Mouse (Mus musculus) forebrain, embryonic 10.5 days (tissue): Measurements from ENCODE around the gene 2510002D24Rik. TPM values are rescaled to one million over a fixed set of nuclear protein-coding genes. Genes with fewer than 3 reads are reported as not detected.
A peak's percentile ranks its signal among the peaks of the same experiment; 100 is the strongest.
"Not testable (repeated sequence)": the region's sequence is repeated elsewhere in the genome, so short reads cannot be mapped to it uniquely, and the experiment has no call there.

Experiments used
- DNase-seq: peaks from one replicate; pipeline ENCODE4 v3.0.0-alpha.2; 2017; ENCODE audit warnings: low spot score; ENCODE audit errors: extremely low spot score
- H3K27ac ChIP-seq: fragments of 300-500 bp; sonication (generic); 2 replicates; pipeline ENCODE4 v1.5.1; 2016; ENCODE audit warnings: mild to moderate bottlenecking
- H3K27me3 ChIP-seq: fragments of 300-500 bp; sonication (generic); 2 replicates; pipeline ENCODE4 v1.6.1; 2016; ENCODE audit warnings: mild to moderate bottlenecking; ENCODE audit not compliant: poor library complexity, severe bottlenecking
- H3K36me3 ChIP-seq: fragments of 300-500 bp; sonication (generic); replicated peaks from 2 replicates; pipeline ENCODE4 v1.6.1; 2016; ENCODE audit warnings: mild to moderate bottlenecking, moderate library complexity
- H3K4me1 ChIP-seq: fragments of 300-500 bp; sonication (generic); 2 replicates; pipeline ENCODE4 v1.6.1; 2016
- H3K4me3 ChIP-seq: fragments of 300-500 bp; sonication (generic); 2 replicates; pipeline ENCODE4 v1.5.1; 2016; ENCODE audit warnings: mild to moderate bottlenecking, moderate library complexity
- H3K9me3 ChIP-seq: fragments of 300-500 bp; sonication (generic); 2 replicates; pipeline ENCODE4 v1.6.1; 2016; ENCODE audit warnings: mild to moderate bottlenecking, moderate library complexity
- WGBS: fragments of 180-500 bp; shearing (Covaris S2); methylation state at CpG from one replicate; pipeline ENCODE4 v1.1.7; 2016; 5-methylcytosine and 5-hydroxymethylcytosine counted together
- polyA plus RNA-seq: library from polyadenylated mRNA; unstranded; fragments of >200 nt; fragmentation: Nextera tagmentation; extraction: Ambion mirVana; gene quantifications from 2 replicates; pipeline ENCODE4 v1.2.1, GENCODE M21; 2016

Gene 2510002D24Rik
- polyA plus RNA-seq, 1 experiment from 2014 or later: 31.3 TPM

- H3K27ac ChIP-seq: peak overlapping the region; percentile 90
- 3% methylated on average over 31 of the region's 31 CpGs for WGBS
- no peaks in the 10 kb centered on the region for H3K27me3 ChIP-seq
- DNase-seq: no peak
- H3K9me3 ChIP-seq: no peaks in the 10 kb centered on the region
- H3K4me3 ChIP-seq: peak overlapping the region; percentile 86
- H3K4me1 ChIP-seq: peaks cover 28% of the 10 kb centered on the region
- H3K36me3 ChIP-seq: peaks cover 59% of the 10 kb centered on the region
Observed at GRCm38 (mm10) chr16:18812385-18812910, 23.9 kb upstream of the 2510002D24Rik start.

- Histone ChIP-seq H3K36me3 (peaks cover 100% of the 10 kb centered on the region), H3K4me1 (no peaks in the 10 kb centered on the region), H3K9me3 (no peaks in the 10 kb centered on the region), H3K27me3 (no peaks in the 10 kb centered on the region), H3K27ac (no peak overlapping the region), H3K4me3 (no peak overlapping the region)
- DNase-seq: no peak
- WGBS: 81% methylated on average over 1 of the region's 1 CpGs
Observed at GRCm38 (mm10) chr16:18822356-18822755, 14.0 kb upstream of the 2510002D24Rik start.

GRCm38 (mm10) chr16:18822925-18823324 lies 13.5 kb upstream of the 2510002D24Rik start:
- Histone ChIP-seq H3K9me3 (no peaks in the 10 kb centered on the region), H3K4me3 (no peak overlapping the region), H3K4me1 (no peaks in the 10 kb centered on the region), H3K36me3 (peaks cover 100% of the 10 kb centered on the region), H3K27me3 (no peaks in the 10 kb centered on the region), H3K27ac (no peak overlapping the region)
- DNase-seq: no peak
- WGBS: 83% methylated on average over 4 of the region's 4 CpGs

- 95% methylated on average over 3 of the region's 3 CpGs for WGBS
Observed at GRCm38 (mm10) chr16:18828630-18829029, 7.7 kb upstream of the 2510002D24Rik start.

GRCm38 (mm10) chr16:18829102-18829501 lies 7.3 kb upstream of the 2510002D24Rik start:
- Histone ChIP-seq H3K27ac (no peak overlapping the region), H3K4me3 (no peak overlapping the region), H3K4me1 (no peaks in the 10 kb centered on the region), H3K36me3 (peaks cover 100% of the 10 kb centered on the region), H3K9me3 (no peaks in the 10 kb centered on the region), H3K27me3 (no peaks in the 10 kb centered on the region)
- no peak for DNase-seq
- 96% methylated on average over 6 of the region's 6 CpGs for WGBS

More at GRCm38 (mm10) chr16:18828630-18829029, 7.7 kb upstream of the 2510002D24Rik start:
- Histone ChIP-seq H3K4me3 (no peak overlapping the region), H3K27me3 (no peaks in the 10 kb centered on the region), H3K4me1 (no peaks in the 10 kb centered on the region), H3K9me3 (no peaks in the 10 kb centered on the region), H3K36me3 (peaks cover 100% of the 10 kb centered on the region), H3K27ac (no peak overlapping the region)
- DNase-seq: no peak

GRCm38 (mm10) chr16:18833486-18833885 lies 2.9 kb upstream of the 2510002D24Rik start:
- Histone ChIP-seq H3K27ac (no peak overlapping the region), H3K36me3 (peaks cover 78% of the 10 kb centered on the region), H3K9me3 (no peaks in the 10 kb centered on the region), H3K27me3 (no peaks in the 10 kb centered on the region), H3K4me3 (no peak overlapping the region), H3K4me1 (peaks cover 12% of the 10 kb centered on the region)
- 79% methylated on average over 2 of the region's 2 CpGs for WGBS
- no peak for DNase-seq

- WGBS: 25% methylated on average over 3 of the region's 3 CpGs
Observed at GRCm38 (mm10) chr16:18836073-18836467, 308 bp upstream of the 2510002D24Rik start.

GRCm38 (mm10) chr16:18838346-18838745 lies 2.0 kb downstream of the 2510002D24Rik start:
- Histone ChIP-seq H3K9me3 (no peaks in the 10 kb centered on the region), H3K27ac (no peak overlapping the region), H3K4me1 (peaks cover 12% of the 10 kb centered on the region), H3K4me3 (no peak overlapping the region), H3K36me3 (peaks cover 41% of the 10 kb centered on the region), H3K27me3 (no peaks in the 10 kb centered on the region)
- DNase-seq: no peak
- WGBS: 96% methylated on average over 4 of the region's 4 CpGs

More at GRCm38 (mm10) chr16:18836073-18836467, 308 bp upstream of the 2510002D24Rik start:
- no peaks in the 10 kb centered on the region for H3K9me3 ChIP-seq
- H3K36me3 ChIP-seq: peaks cover 63% of the 10 kb centered on the region
- H3K4me3 ChIP-seq: peak overlapping the region; percentile 88
- H3K27ac ChIP-seq: no peak overlapping the region
- no peak for DNase-seq
- peaks cover 12% of the 10 kb centered on the region for H3K4me1 ChIP-seq
- H3K27me3 ChIP-seq: no peaks in the 10 kb centered on the region

- no peak overlapping the region for H3K4me3 ChIP-seq
- H3K27me3 ChIP-seq: no peaks in the 10 kb centered on the region
- no peak overlapping the region for H3K27ac ChIP-seq
- no peaks in the 10 kb centered on the region for H3K4me1 ChIP-seq
- peaks cover 8% of the 10 kb centered on the region; the same call in 1 of the 2 replicates for H3K9me3 ChIP-seq
- DNase-seq: no peak
- 90% methylated on average over 15 of the region's 15 CpGs for WGBS
- H3K36me3 ChIP-seq: no peaks in the 10 kb centered on the region
Observed at GRCm38 (mm10) chr16:18846301-18846820, 10.0 kb downstream of the 2510002D24Rik start.

GRCm38 (mm10) chr16:18849521-18850190 lies 13.3 kb downstream of the 2510002D24Rik start:
- WGBS: 90% methylated on average over 17 of the region's 17 CpGs
- H3K4me1 ChIP-seq, H3K4me3 ChIP-seq, H3K27ac ChIP-seq, DNase-seq, H3K27me3 ChIP-seq, H3K36me3 ChIP-seq, H3K9me3 ChIP-seq: not testable (repeated sequence)

GRCm38 (mm10) chr16:18858551-18858950 lies 22.2 kb downstream of the 2510002D24Rik start:
- H3K9me3 ChIP-seq: peaks cover 10% of the 10 kb centered on the region
- H3K4me3 ChIP-seq: no peak overlapping the region
- H3K36me3 ChIP-seq: no peaks in the 10 kb centered on the region
- H3K4me1 ChIP-seq: no peaks in the 10 kb centered on the region
- H3K27ac ChIP-seq: no peak overlapping the region
- no peaks in the 10 kb centered on the region for H3K27me3 ChIP-seq
- DNase-seq: no peak

- H3K9me3 ChIP-seq: peaks cover 10% of the 10 kb centered on the region
- no peaks in the 10 kb centered on the region for H3K27me3 ChIP-seq
- WGBS: 76% methylated on average over 1 of the region's 1 CpGs
- H3K4me1 ChIP-seq: no peaks in the 10 kb centered on the region
- no peak for DNase-seq
- H3K36me3 ChIP-seq: no peaks in the 10 kb centered on the region
- H3K4me3 ChIP-seq: no peak overlapping the region
- no peak overlapping the region for H3K27ac ChIP-seq
Observed at GRCm38 (mm10) chr16:18860186-18860585, 23.8 kb downstream of the 2510002D24Rik start.

- H3K9me3 ChIP-seq: peaks cover 12% of the 10 kb centered on the region; the same call in 1 of the 2 replicates
- not testable (repeated sequence) for H3K4me1 ChIP-seq, DNase-seq, H3K27ac ChIP-seq, H3K4me3 ChIP-seq, H3K27me3 ChIP-seq
- 91% methylated on average over 1 of the region's 1 CpGs for WGBS
- peaks cover 53% of the 10 kb centered on the region for H3K36me3 ChIP-seq
Observed at GRCm38 (mm10) chr16:18870495-18870894, 34.1 kb downstream of the 2510002D24Rik start.
